Mouse (Mus musculus) testis, adult 2 months (tissue): ENCODE data around the gene Eda2r. TPM values are rescaled to one million over a fixed set of nuclear protein-coding genes. Genes with fewer than 3 reads are reported as not detected.

Experiments used
- H3K27ac ChIP-seq: fragments of 200-500 bp; 2 replicates; pipeline ENCODE4 v1.5.1; 2012; ENCODE audit warnings: low read depth, low read length; ENCODE audit not compliant: control insufficient read depth, insufficient read depth
- H3K27me3 ChIP-seq: fragments of 200-500 bp; 2 replicates; pipeline ENCODE4 v1.6.1; 2012; ENCODE audit warnings: mild to moderate bottlenecking, low read length, moderate library complexity; ENCODE audit not compliant: control insufficient read depth, insufficient read depth
- H3K36me3 ChIP-seq: fragments of 200-500 bp; 2 replicates; pipeline ENCODE4 v1.6.1; 2012; ENCODE audit warnings: mild to moderate bottlenecking, low read length; ENCODE audit not compliant: control insufficient read depth, insufficient read depth
- H3K4me1 ChIP-seq: fragments of 200-500 bp; 2 replicates; pipeline ENCODE4 v1.6.1; 2012; ENCODE audit warnings: low read length; ENCODE audit not compliant: control insufficient read depth, insufficient read depth
- H3K4me3 ChIP-seq: fragments of 200-500 bp; 2 replicates; pipeline ENCODE4 v1.5.1; 2012; ENCODE audit warnings: low read depth, mild to moderate bottlenecking, low read length, moderate library complexity, mixed read lengths; ENCODE audit not compliant: control insufficient read depth
- CTCF ChIP-seq: fragments of 200-500 bp; IDR thresholded peaks from 2 replicates; pipeline ENCODE4 v1.5.1; 2012; ENCODE audit warnings: low read depth, mild to moderate bottlenecking, inconsistent platforms, low read length, moderate library complexity; ENCODE audit not compliant: control insufficient read depth, insufficient read depth, insufficient replicate concordance
- POLR2A ChIP-seq: fragments of 200-500 bp; IDR thresholded peaks from 2 replicates; pipeline ENCODE4 v1.6.1; 2012; ENCODE audit warnings: low read depth, mild to moderate bottlenecking, inconsistent platforms, low read length, moderate library complexity; ENCODE audit not compliant: control insufficient read depth
- polyA plus RNA-seq: library from polyadenylated mRNA; depleted of rRNA; stranded (reverse); fragments of >200 nt; gene quantifications from 2 replicates; pipeline ENCODE4 v1.2.3, GENCODE M21; 2012

Eda2r gene
- polyA plus RNA-seq, 1 experiment, result 0.15 TPM

DNA sequence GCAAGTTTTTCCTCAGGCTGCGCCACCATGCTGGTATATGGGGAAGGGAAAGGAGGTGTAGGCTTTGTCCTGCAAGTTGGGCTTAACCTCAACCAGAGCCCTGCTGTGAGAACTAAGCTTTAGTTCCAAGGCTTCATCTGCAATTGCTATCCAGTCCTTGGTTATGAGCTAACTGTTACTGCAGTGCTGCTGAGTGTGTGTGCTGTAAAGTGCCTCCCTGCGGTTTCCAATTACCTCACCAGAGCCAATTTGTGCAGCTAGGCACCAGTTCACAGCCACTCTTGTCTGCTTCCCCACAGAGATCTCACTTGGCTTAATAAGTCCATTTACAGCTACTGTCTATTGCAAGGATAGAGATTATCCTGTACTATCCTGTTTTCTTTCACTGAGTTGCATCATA is 16.1 kb downstream of the Eda2r start:
- H3K4me1 ChIP-seq, result no peaks in the 10 kb centered on the region
- no peak overlapping the region for H3K27ac ChIP-seq
- H3K36me3 ChIP-seq, result no peaks in the 10 kb centered on the region
- TF ChIP-seq CTCF (no peak), POLR2A (no peak)
- H3K27me3 ChIP-seq, result no peaks in the 10 kb centered on the region
- no peak overlapping the region for H3K4me3 ChIP-seq

DNA sequence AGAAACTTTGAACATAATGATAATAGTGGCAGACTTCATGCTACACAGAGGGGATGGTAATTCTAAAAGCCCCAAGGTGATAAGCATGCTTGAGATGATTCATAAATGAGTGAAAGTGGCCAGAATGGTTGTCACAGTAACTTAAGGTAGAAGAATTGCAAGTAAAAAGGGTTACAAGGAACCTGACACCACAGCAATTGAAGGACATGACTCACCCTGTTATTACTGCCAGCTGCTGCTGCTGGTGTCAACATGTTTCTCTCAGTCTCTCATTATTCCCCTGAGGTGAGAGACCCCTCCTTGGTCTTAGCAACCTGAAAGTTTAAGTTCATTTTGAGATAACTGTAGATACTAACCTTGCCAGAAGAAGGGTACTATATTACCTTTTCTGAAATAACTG is 49.1 kb downstream of the Eda2r start:
- no peaks in the 10 kb centered on the region for H3K36me3 ChIP-seq
- no peak overlapping the region for H3K4me3 ChIP-seq
- no peaks in the 10 kb centered on the region for H3K4me1 ChIP-seq
- no peaks in the 10 kb centered on the region for H3K27me3 ChIP-seq
- TF ChIP-seq POLR2A (no peak), CTCF (no peak)
- H3K27ac ChIP-seq, result no peak overlapping the region
